Mouse (Mus musculus): ENCODE results near the gene Tmem158.

DNA sequence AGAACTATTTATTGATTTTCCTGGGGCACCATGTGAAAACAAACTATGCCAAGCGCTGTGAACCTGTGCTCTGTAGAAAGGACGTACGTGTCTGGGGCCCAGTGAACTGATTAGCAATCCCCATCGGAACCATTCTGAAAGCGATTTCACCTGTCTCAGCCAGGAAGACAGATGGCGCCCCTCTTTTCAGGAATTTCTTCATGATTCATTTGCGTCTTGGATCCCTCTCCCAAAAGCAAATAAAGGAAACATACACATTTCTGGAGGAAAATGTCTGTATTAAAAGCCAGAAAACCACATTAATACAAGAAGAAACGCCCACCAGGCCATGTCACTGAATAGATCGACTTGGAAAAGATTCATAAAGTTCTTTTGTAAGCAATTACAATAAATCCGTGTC lies 1.8 kb downstream of the Tmem158 start:
- TF ChIP-seq CTCF (IDR thresholded peaks at IDR 0.05; ENCODE audit: borderline replicate concordance, insufficient read depth, low read length) (no peak), POLR2A (IDR thresholded peaks at IDR 0.05; ENCODE audit: low read depth, low read length) (no peak)
